Mouse (Mus musculus) erythroblast, adult 5-6 weeks (primary cell): ENCODE data around the gene Ralgps1. TPM values are rescaled to one million over a fixed set of nuclear protein-coding genes. Genes with fewer than 3 reads are reported as not detected.
"Not testable (repeated sequence)": the region's sequence is repeated elsewhere in the genome, so short reads cannot be mapped to it uniquely, and the experiment has no call there.

Experiments
- ATAC-seq: replicated peaks from 2 replicates; pipeline ENCODE4 v1.8.0; 2016; ENCODE audit warnings: moderate number of reproducible peaks, mild to moderate bottlenecking, moderate TSS enrichment, inconsistent platforms; ENCODE audit not compliant: poor library complexity, low FRiP score, severe bottlenecking
- total RNA-seq, 2 experiments: library from RNA; stranded (forward) in 1 of 2; stranded (reverse) in 1 of 2; fragments of 150-400 nt in 1 of 2; fragments of 200-764, 138-1000 nt in 1 of 2; gene quantifications; 2 replicates each; pipeline versions ENCODE4 v1.2.3 to v1.2.4; 2015 to 2017; ENCODE audit warnings: low replicate concordance in 2 of 2

The Ralgps1 gene
- total RNA-seq, 2 experiments from 2014 or later, result 0.58 to 0.60 TPM

- ATAC-seq, result no peak
These were observed 150.5 kb downstream of the Ralgps1 start for GRCm38 (mm10) chr2:33220674-33221338.

GRCm38 (mm10) chr2:33220246-33220645 is 151.0 kb downstream of the Ralgps1 start:
- no peak for ATAC-seq

- no peak for ATAC-seq
These were observed 151.6 kb downstream of the Ralgps1 start for GRCm38 (mm10) chr2:33219637-33220036.

GRCm38 (mm10) chr2:33218903-33219625 is 152.2 kb downstream of the Ralgps1 start:
- ATAC-seq, result no peak

- ATAC-seq, result no peak
These were observed 153.9 kb downstream of the Ralgps1 start for GRCm38 (mm10) chr2:33217425-33217794.

GRCm38 (mm10) chr2:33216645-33217424 is 154.5 kb downstream of the Ralgps1 start:
- no peak for ATAC-seq

GRCm38 (mm10) chr2:33215700-33216509 is 155.4 kb downstream of the Ralgps1 start, which contains the start of gene Angptl2:
Gene Angptl2, plus strand, starts transcription at chr2:33216069.
- ATAC-seq, result no peak

GRCm38 (mm10) chr2:33215177-33215699 is 156.0 kb downstream of the Ralgps1 start:
- ATAC-seq, result no peak

GRCm38 (mm10) chr2:33211263-33211662 is 160.0 kb downstream of the Ralgps1 start:
- ATAC-seq, result not testable (repeated sequence)

GRCm38 (mm10) chr2:33210841-33211240 is 160.4 kb downstream of the Ralgps1 start:
- ATAC-seq, result no peak

GRCm38 (mm10) chr2:33208134-33208533 is 163.2 kb downstream of the Ralgps1 start:
- no peak for ATAC-seq

- no peak for ATAC-seq
These were observed 164.2 kb downstream of the Ralgps1 start for GRCm38 (mm10) chr2:33207069-33207468.

- no peak for ATAC-seq
These were observed 165.3 kb downstream of the Ralgps1 start for GRCm38 (mm10) chr2:33205939-33206525.

GRCm38 (mm10) chr2:33204980-33205379 is 166.3 kb downstream of the Ralgps1 start:
- no peak for ATAC-seq

GRCm38 (mm10) chr2:33203284-33203683 is 168.0 kb downstream of the Ralgps1 start:
- no peak for ATAC-seq

- no peak for ATAC-seq
These were observed 170.8 kb downstream of the Ralgps1 start for GRCm38 (mm10) chr2:33200368-33201068.

GRCm38 (mm10) chr2:33189976-33190375 is 181.3 kb downstream of the Ralgps1 start:
- no peak for ATAC-seq

- no peak for ATAC-seq
These were observed 182.2 kb downstream of the Ralgps1 start for GRCm38 (mm10) chr2:33188925-33189670.
